In the genomic region with DNA sequence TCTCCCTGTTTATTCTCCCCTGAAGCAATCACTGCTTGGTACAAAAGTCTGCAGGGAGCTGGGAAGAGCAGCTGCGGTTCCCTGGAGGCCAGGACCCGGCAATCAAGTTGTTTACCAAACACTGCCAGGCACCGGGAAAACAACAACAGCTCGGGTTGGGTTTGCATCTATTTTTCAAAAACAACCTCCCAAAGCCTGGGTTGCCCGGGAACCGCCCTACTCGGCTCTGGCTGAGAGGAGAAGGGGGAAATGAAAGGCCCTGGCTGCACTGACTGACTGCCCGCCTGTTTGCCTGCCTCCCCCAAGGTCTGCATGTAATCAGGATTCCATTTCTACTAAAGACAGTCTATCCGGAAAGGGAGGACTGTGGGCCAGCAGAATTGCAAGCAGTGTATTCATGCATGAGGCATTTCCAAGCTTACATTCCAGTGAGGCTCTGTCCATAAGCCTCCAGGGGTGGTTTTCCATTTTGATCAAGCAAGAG, we compare ENCODE assay signal across 8 mouse cellular contexts.
A peak's percentile ranks its signal among the peaks of the same experiment; 100 is the strongest.
DNase-seq lines count a peak whose midpoint lies in the region; ATAC-seq and TF ChIP-seq lines count a peak whose summit lies in the region.

No protein-coding gene starts in this region.

- H3K9me3 ChIP-seq in forebrain, embryonic 11.5 days (ENCODE audit: control insufficient read depth, low read length) = no peaks in the 10 kb centered on the region
- no peaks in the 10 kb centered on the region for H3K9me3 ChIP-seq in limb, embryonic 14.5 days (ENCODE audit: control insufficient read depth, low read length)

- no peaks in the 10 kb centered on the region for H3K36me3 ChIP-seq in testis, adult 2 months (ENCODE audit: control insufficient read depth, insufficient read depth, low read length)
- H3K36me3 ChIP-seq in forebrain, embryonic 11.5 days (ENCODE audit: control insufficient read depth, insufficient read depth, low read length) = no peaks in the 10 kb centered on the region
- H3K36me3 ChIP-seq in limb, embryonic 14.5 days (ENCODE audit: control insufficient read depth, insufficient read depth, low read length) = peaks cover 4% of the 10 kb centered on the region; the same call in 1 of the 2 replicates
- no peaks in the 10 kb centered on the region for H3K36me3 ChIP-seq in myocyte (ENCODE audit: control insufficient read depth, insufficient read depth)

- no peak overlapping the region for H3K4me2 ChIP-seq in forebrain, embryonic 11.5 days (ENCODE audit: low read depth, low read length, severe bottlenecking)
- H3K4me2 ChIP-seq in limb, embryonic 14.5 days (replicated peaks; ENCODE audit: low read depth, low read length, severe bottlenecking) = peak overlapping the region; percentile 15; the same call in 1 of the 2 replicates
- peak overlapping the region; percentile 42 for H3K4me2 ChIP-seq in myocyte (ENCODE audit: low read depth)

- 4% methylated on average over 9 of the region's 9 CpGs for WGBS in forebrain, embryonic 11.5 days
- 4% methylated on average over 9 of the region's 9 CpGs for WGBS in limb, embryonic 14.5 days

- ATAC-seq in forebrain, embryonic 11.5 days (replicated peaks; ENCODE audit: low FRiP score) = peak; percentile 64
- peak; percentile 47; the same call in 1 of the 2 replicates for ATAC-seq in limb, embryonic 14.5 days (ENCODE audit: low FRiP score, low read depth)

- DNase-seq in testis, postnatal 14 days (ENCODE audit: low spot score) = no peak
- peak; percentile 69 for DNase-seq in forebrain, embryonic 11.5 days (ENCODE audit: low spot score)
- DNase-seq in heart, postnatal 4 days = peak; percentile 46
- DNase-seq in limb, embryonic 14.5 days (ENCODE audit: low spot score) = peak; percentile 47
- DNase-seq in cerebellum, adult 9-10 months = no peak
- DNase-seq in spleen, postnatal 10 days (ENCODE audit: low spot score in 2 of 2) = no peak

- H3K79me2 ChIP-seq in myocyte (ENCODE audit: control insufficient read depth, insufficient read depth) = no peaks in the 10 kb centered on the region

- no peak overlapping the region for H3ac ChIP-seq in myocyte (ENCODE audit: control insufficient read depth, insufficient read length)

- H3K27ac ChIP-seq in testis, adult 2 months (ENCODE audit: control insufficient read depth, insufficient read depth, low read depth, low read length) = peak overlapping the region; percentile 44
- peak overlapping the region; percentile 55 for H3K27ac ChIP-seq in forebrain, embryonic 11.5 days (ENCODE audit: low read depth, low read length)
- peak overlapping the region; percentile 27; the same call in 1 of the 2 replicates for H3K27ac ChIP-seq in limb, embryonic 14.5 days (replicated peaks; ENCODE audit: low read depth, low read length)

- peaks cover 3% of the 10 kb centered on the region; the same call in 1 of the 2 replicates for H3K4me1 ChIP-seq in testis, adult 2 months (ENCODE audit: control insufficient read depth, insufficient read depth, low read length)
- H3K4me1 ChIP-seq in forebrain, embryonic 11.5 days (replicated peaks; ENCODE audit: control insufficient read depth, insufficient read depth, low read length) = peaks cover 23% of the 10 kb centered on the region
- peaks cover 30% of the 10 kb centered on the region for H3K4me1 ChIP-seq in limb, embryonic 14.5 days (ENCODE audit: control insufficient read depth, insufficient read depth, low read length)

- H3K4me3 ChIP-seq in testis, adult 2 months (ENCODE audit: control insufficient read depth, low read depth, low read length) = no peak overlapping the region
- no peak overlapping the region for H3K4me3 ChIP-seq in forebrain, embryonic 11.5 days (ENCODE audit: low read depth, low read length)
- H3K4me3 ChIP-seq in limb, embryonic 14.5 days (replicated peaks; ENCODE audit: low read length) = no peak overlapping the region
- H3K4me3 ChIP-seq in myocyte = no peak overlapping the region

- H3K27me3 ChIP-seq in testis, adult 2 months (ENCODE audit: control insufficient read depth, insufficient read depth, low read length) = no peaks in the 10 kb centered on the region
- H3K27me3 ChIP-seq in forebrain, embryonic 11.5 days (ENCODE audit: control insufficient read depth, insufficient read depth, low read length) = no peaks in the 10 kb centered on the region
- no peaks in the 10 kb centered on the region for H3K27me3 ChIP-seq in limb, embryonic 14.5 days (ENCODE audit: control insufficient read depth, insufficient read depth, low read length)
- H3K27me3 ChIP-seq in myocyte (ENCODE audit: control insufficient read depth, insufficient read depth, insufficient read length) = no peaks in the 10 kb centered on the region

- no peak for TF ChIP-seq POLR2A in testis, adult 2 months (IDR thresholded peaks at IDR 0.05; ENCODE audit: control insufficient read depth, low read depth, low read length)
- no peak for TF ChIP-seq POLR2A in limb, embryonic 14.5 days (IDR thresholded peaks at IDR 0.05; ENCODE audit: borderline replicate concordance, extremely low read depth, insufficient read depth, insufficient read length)
- TF ChIP-seq POLR2A in myocyte (IDR thresholded peaks at IDR 0.05; ENCODE audit: insufficient read length, low read depth) = no peak

- TF ChIP-seq CTCF in testis, adult 2 months (IDR thresholded peaks at IDR 0.05; ENCODE audit: control insufficient read depth, insufficient read depth, insufficient replicate concordance, low read depth, low read length) = no peak

- H3K9ac ChIP-seq in forebrain, embryonic 11.5 days (ENCODE audit: low read length) = peak overlapping the region; percentile 23; the same call in 1 of the 2 replicates
- no peak overlapping the region for H3K9ac ChIP-seq in limb, embryonic 14.5 days (ENCODE audit: low read depth, low read length, severe bottlenecking)

TF ChIP-seq in myocyte, 11 proteins besides CTCF, POLR2A, EP300 and RAD21:
- TF ChIP-seq E2F4 (IDR thresholded peaks at IDR 0.05; ENCODE audit: insufficient read depth) (no peak), POLR2AphosphoS2 (IDR thresholded peaks at IDR 0.05; ENCODE audit: insufficient read length, low read depth) (no peak), MYOG (IDR thresholded peaks at IDR 0.05; ENCODE audit: control insufficient read depth in 1 of 3, insufficient read depth in 1 of 3, insufficient read length in 2 of 3, low read depth in 2 of 3) (no peak)
TF ChIP-seq in myocyte: peak in this region for 0.

Comparison
In these comparisons a context has a peak if more than half of its experiments do, and no peak if none do; other contexts are left out.
1. DNase-seq: peak in forebrain, embryonic 11.5 days (single experiment), heart, postnatal 4 days (single experiment) and limb, embryonic 14.5 days (single experiment); none in testis, postnatal 14 days (single experiment), cerebellum, adult 9-10 months (single experiment) and spleen, postnatal 10 days (0 of 2).
2. Peak in every context shown above with its lines, with median percentiles within 50 percentile points of each other: H3K27ac ChIP-seq.